Mouse (Mus musculus) MEL (cell line): ENCODE data around the gene Prdm16. TPM values are rescaled to one million over a fixed set of nuclear protein-coding genes. Genes with fewer than 3 reads are reported as not detected.

Experiments
- DNase-seq: peaks from one replicate; pipeline ENCODE4 v3.0.0; 2011; ENCODE audit warnings: low read depth, low spot score
- H3K27ac ChIP-seq: 2 replicates; pipeline ENCODE4 v1.5.1; 2012; ENCODE audit warnings: low read depth, mild to moderate bottlenecking, control low read depth, low read length, moderate library complexity; ENCODE audit not compliant: control insufficient read depth
- H3K27me3 ChIP-seq, 2 experiments: fragments of 150-350 bp in 1 of 2; sonication (generic) in 1 of 2; 2 replicates each; pipeline ENCODE4 v1.6.1; 2012; ENCODE audit warnings: low read length in 2 of 2, mild to moderate bottlenecking in 2 of 2, improper control_type of control experiment in 1 of 2, moderate library complexity in 1 of 2; ENCODE audit not compliant: insufficient read depth in 2 of 2, control insufficient read depth in 1 of 2
- H3K36me3 ChIP-seq, 2 experiments: 2 replicates each; pipeline ENCODE4 v1.6.1; 2012 to 2014; ENCODE audit warnings: low read length in 2 of 2, improper control_type of control experiment in 1 of 2, inconsistent platforms in 1 of 2, mild to moderate bottlenecking in 1 of 2; ENCODE audit not compliant: insufficient read depth in 2 of 2, control insufficient read depth in 1 of 2
- H3K4me1 ChIP-seq, 2 experiments: fragments of 150-350 bp in 1 of 2; sonication (generic) in 1 of 2; 2 replicates each; pipeline ENCODE4 v1.6.1; 2012; ENCODE audit warnings: low read length in 2 of 2, improper control_type of control experiment in 1 of 2, mild to moderate bottlenecking in 1 of 2; ENCODE audit not compliant: insufficient read depth in 2 of 2, control insufficient read depth in 1 of 2
- H3K4me3 ChIP-seq, 2 experiments: fragments of 150-350 bp in 1 of 2; sonication (generic) in 1 of 2; 2 replicates each; pipeline ENCODE4 v1.5.1; 2012; ENCODE audit warnings: low read depth in 2 of 2, low read length in 2 of 2, mild to moderate bottlenecking in 2 of 2, moderate library complexity in 2 of 2, control low read depth in 1 of 2, improper control_type of control experiment in 1 of 2; ENCODE audit not compliant: control insufficient read depth in 1 of 2, insufficient read depth in 1 of 2
- H3K79me2 ChIP-seq: 2 replicates; pipeline ENCODE4 v1.6.1; 2012; ENCODE audit warnings: mild to moderate bottlenecking, low read length, moderate library complexity; ENCODE audit not compliant: control insufficient read depth, poor library complexity, insufficient read depth
- H3K9ac ChIP-seq: 2 replicates; pipeline ENCODE4 v1.6.1; 2012; ENCODE audit warnings: low read depth, mild to moderate bottlenecking, control low read depth, low read length, moderate library complexity; ENCODE audit not compliant: control insufficient read depth, poor library complexity, severe bottlenecking
- H3K9me3 ChIP-seq: fragments of 150-350 bp; sonication (generic); replicated peaks from 2 replicates; pipeline ENCODE4 v1.6.1; 2012; ENCODE audit warnings: mild to moderate bottlenecking, low read length, improper control_type of control experiment, moderate library complexity; ENCODE audit not compliant: insufficient read depth
- BHLHE40 ChIP-seq: IDR thresholded peaks from 2 replicates; pipeline ENCODE4 v1.6.1; 2012; ENCODE audit warnings: low read depth, mild to moderate bottlenecking, inconsistent platforms, low read length, improper control_type of control experiment, borderline replicate concordance
- CHD2 ChIP-seq: IDR thresholded peaks from 2 replicates; pipeline ENCODE4 v1.6.1; 2011; ENCODE audit warnings: low read length, improper control_type of control experiment
- CTCF ChIP-seq, 3 experiments: IDR thresholded peaks in 2 of 3; conservative IDR thresholded peaks in 1 of 3; 2 replicates each; pipeline ENCODE4 v1.5.1; 2011 to 2012; ENCODE audit warnings: low read length in 3 of 3, low read depth in 2 of 3, mild to moderate bottlenecking in 2 of 3, improper control_type of control experiment in 1 of 3, inconsistent platforms in 1 of 3, mixed read lengths in 1 of 3, moderate library complexity in 1 of 3; ENCODE audit not compliant: control insufficient read depth in 1 of 3, insufficient read depth in 1 of 3, poor library complexity in 1 of 3, severe bottlenecking in 1 of 3
- E2F4 ChIP-seq: IDR thresholded peaks from 2 replicates; pipeline ENCODE4 v1.6.1; 2011; ENCODE audit warnings: low read depth, low read length, improper control_type of control experiment, borderline replicate concordance
- EP300 ChIP-seq, 2 experiments: IDR thresholded peaks; 2 replicates each; pipeline ENCODE4 v1.6.1; 2011; ENCODE audit warnings: improper control_type of control experiment in 2 of 2, low read length in 2 of 2, low read depth in 1 of 2, mild to moderate bottlenecking in 1 of 2
- ETS1 ChIP-seq: IDR thresholded peaks from 2 replicates; pipeline ENCODE4 v1.6.1; 2012; ENCODE audit warnings: low read depth, mild to moderate bottlenecking, inconsistent platforms, low read length, improper control_type of control experiment, moderate library complexity
- GABPA ChIP-seq: IDR thresholded peaks from 2 replicates; pipeline ENCODE4 v1.6.1; 2012; ENCODE audit warnings: low read depth, mild to moderate bottlenecking, inconsistent platforms, low read length, improper control_type of control experiment, moderate library complexity
- GATA1 ChIP-seq: IDR thresholded peaks from 2 replicates; pipeline ENCODE4 v1.6.1; 2011; ENCODE audit warnings: low read depth, low read length, improper control_type of control experiment
- JUND ChIP-seq: IDR thresholded peaks from 2 replicates; pipeline ENCODE4 v1.6.1; 2011; ENCODE audit warnings: low read depth, mild to moderate bottlenecking, improper control_type of control experiment, low read length
- KAT2A ChIP-seq: conservative IDR thresholded peaks from 2 replicates; pipeline ENCODE4 v1.6.1; 2012; ENCODE audit warnings: low read depth, low read length, improper control_type of control experiment, inconsistent platforms
- MAFK ChIP-seq: IDR thresholded peaks from 2 replicates; pipeline ENCODE4 v1.6.1; 2011; ENCODE audit warnings: low read depth, mild to moderate bottlenecking, low read length, improper control_type of control experiment, borderline replicate concordance
- MAZ ChIP-seq: IDR thresholded peaks from 2 replicates; pipeline ENCODE4 v1.6.1; 2012; ENCODE audit warnings: low read depth, mild to moderate bottlenecking, inconsistent platforms, low read length, improper control_type of control experiment
- MEF2A ChIP-seq: IDR thresholded peaks from 2 replicates; pipeline ENCODE4 v1.6.1; 2014; ENCODE audit warnings: low read depth, mild to moderate bottlenecking, inconsistent platforms, low read length, improper control_type of control experiment; ENCODE audit not compliant: poor library complexity, insufficient replicate concordance, severe bottlenecking; ENCODE audit errors: extremely low read depth
- MXI1 ChIP-seq: IDR thresholded peaks from 2 replicates; pipeline ENCODE4 v1.6.1; 2011; ENCODE audit warnings: mild to moderate bottlenecking, low read depth, low read length, improper control_type of control experiment
- MYB ChIP-seq: IDR thresholded peaks from 2 replicates; pipeline ENCODE4 v1.6.1; 2011; ENCODE audit warnings: mild to moderate bottlenecking, low read depth, low read length, improper control_type of control experiment
- MYC ChIP-seq: IDR thresholded peaks from 2 replicates; pipeline ENCODE4 v1.6.1; 2011; ENCODE audit warnings: low read depth, mild to moderate bottlenecking, low read length, improper control_type of control experiment, moderate library complexity
- NRF1 ChIP-seq: IDR thresholded peaks from 2 replicates; pipeline ENCODE4 v1.6.1; 2014; ENCODE audit warnings: low read depth, mild to moderate bottlenecking, inconsistent platforms, low read length, improper control_type of control experiment, moderate library complexity; ENCODE audit not compliant: poor library complexity, insufficient read depth, severe bottlenecking
- POLR2A ChIP-seq, 2 experiments: IDR thresholded peaks; 2 replicates each; pipeline ENCODE4 v1.6.1; 2011 to 2012; ENCODE audit warnings: low read length in 2 of 2, mild to moderate bottlenecking in 2 of 2, control low read depth in 1 of 2, improper control_type of control experiment in 1 of 2, low read depth in 1 of 2, moderate library complexity in 1 of 2; ENCODE audit not compliant: control insufficient read depth in 1 of 2, insufficient read depth in 1 of 2, poor library complexity in 1 of 2
- RAD21 ChIP-seq: IDR thresholded peaks from 2 replicates; pipeline ENCODE4 v1.6.1; 2011; ENCODE audit warnings: mild to moderate bottlenecking, low read depth, low read length, improper control_type of control experiment
- SIN3A ChIP-seq: IDR thresholded peaks from 2 replicates; pipeline ENCODE4 v1.6.1; 2012; ENCODE audit warnings: low read length, improper control_type of control experiment, inconsistent platforms
- TAL1 ChIP-seq: IDR thresholded peaks from 2 replicates; pipeline ENCODE4 v1.6.1; 2012; ENCODE audit warnings: mild to moderate bottlenecking, inconsistent platforms, low read length, moderate library complexity, mixed read lengths
- TCF12 ChIP-seq: IDR thresholded peaks from 2 replicates; pipeline ENCODE4 v1.6.1; 2014; ENCODE audit warnings: low read depth, mild to moderate bottlenecking, inconsistent platforms, low read length, improper control_type of control experiment, moderate library complexity
- UBTF ChIP-seq: IDR thresholded peaks from 2 replicates; pipeline ENCODE4 v1.6.1; 2012; ENCODE audit warnings: low read depth, mild to moderate bottlenecking, inconsistent platforms, low read length, improper control_type of control experiment, moderate library complexity, borderline replicate concordance; ENCODE audit not compliant: insufficient read depth
- ZKSCAN1 ChIP-seq: IDR thresholded peaks from 2 replicates; pipeline ENCODE4 v1.6.1; 2012; ENCODE audit warnings: low read depth, mild to moderate bottlenecking, inconsistent platforms, low read length, improper control_type of control experiment, moderate library complexity
- ZMIZ1 ChIP-seq: IDR thresholded peaks from 2 replicates; pipeline ENCODE4 v1.6.1; 2012; ENCODE audit warnings: low read depth, mild to moderate bottlenecking, inconsistent platforms, low read length, improper control_type of control experiment, moderate library complexity
- ZNF384 ChIP-seq: IDR thresholded peaks from 2 replicates; pipeline ENCODE4 v1.6.1; 2012; ENCODE audit warnings: low read depth, mild to moderate bottlenecking, inconsistent platforms, low read length, improper control_type of control experiment
- polyA plus RNA-seq, 2 experiments: library from polyadenylated mRNA; stranded (reverse) in 1 of 2; unstranded in 1 of 2; fragments of >175 nt in 1 of 2; fragments of >200 nt in 1 of 2; gene quantifications; 2 replicates each; pipeline versions ENCODE4 v1.2.1 to v1.2.4; 2012; ENCODE audit warnings: low replicate concordance in 2 of 2, low read depth in 1 of 2; ENCODE audit not compliant: insufficient read length in 2 of 2, insufficient read depth in 1 of 2, missing spikeins in 1 of 2
- total RNA-seq: library from RNA; depleted of rRNA; stranded (reverse); fragments of 300-350 nt; gene quantifications from 2 replicates; pipeline ENCODE4 v1.2.3, GENCODE M21; 2012

Prdm16 gene
- total and polyA plus RNA-seq, 3 experiments: not detected

DNA sequence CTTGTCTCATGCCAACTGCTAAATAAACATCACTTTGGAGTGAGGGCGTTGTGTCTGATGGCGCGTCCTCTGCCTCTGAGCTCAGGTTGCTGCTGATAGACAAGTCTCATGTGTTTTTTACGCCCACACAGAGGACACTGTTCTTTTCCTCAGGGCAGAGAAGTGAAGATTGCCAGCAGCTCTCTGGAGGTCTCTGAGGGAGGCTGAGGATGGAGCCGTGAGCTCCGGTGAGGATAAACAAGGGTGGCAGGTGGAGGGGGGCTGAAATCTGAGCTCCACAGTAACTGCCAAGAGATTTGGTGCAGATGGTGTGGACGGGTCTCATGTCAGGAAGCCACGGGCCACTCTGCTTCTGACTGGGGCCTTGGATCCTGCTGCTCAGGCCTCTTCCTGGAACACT lies 249.9 kb downstream of the Prdm16 start:
- no peak for TF ChIP-seq CHD2
- TF ChIP-seq MYC: no peak
- no peak for TF ChIP-seq ETS1
- TF ChIP-seq TAL1: no peak
- no peak for TF ChIP-seq TCF12
- TF ChIP-seq SIN3A: no peak
- no peak for TF ChIP-seq MEF2A
- no peak for TF ChIP-seq POLR2A (IDR thresholded peaks at IDR 0.05; ENCODE audit: control insufficient read depth in 1 of 2, insufficient read depth in 1 of 2, low read depth in 1 of 2, low read length in 2 of 2, poor library complexity in 1 of 2)
- TF ChIP-seq CTCF (IDR thresholded peaks at IDR 0.05 in 2 of 3, conservative IDR thresholded peaks at IDR 0.05 in 1 of 3; ENCODE audit: control insufficient read depth in 1 of 3, insufficient read depth in 1 of 3, low read depth in 2 of 3, low read length in 3 of 3, poor library complexity in 1 of 3, severe bottlenecking in 1 of 3): no peak
- TF ChIP-seq MAZ: no peak
- no peak for TF ChIP-seq NRF1
- no peak for TF ChIP-seq MYB
- no peak for TF ChIP-seq ZMIZ1
- TF ChIP-seq KAT2A: no peak
- no peak for TF ChIP-seq BHLHE40
- Histone ChIP-seq H3K79me2 (no peaks in the 10 kb centered on the region), H3K27me3 (no peaks in the 10 kb centered on the region), H3K36me3 (no peaks in the 10 kb centered on the region), H3K9me3 (no peaks in the 10 kb centered on the region), H3K4me3 (no peak overlapping the region), H3K27ac (no peak overlapping the region), H3K9ac (no peak overlapping the region), H3K4me1 (no peaks in the 10 kb centered on the region)
- no peak for DNase-seq

DNA sequence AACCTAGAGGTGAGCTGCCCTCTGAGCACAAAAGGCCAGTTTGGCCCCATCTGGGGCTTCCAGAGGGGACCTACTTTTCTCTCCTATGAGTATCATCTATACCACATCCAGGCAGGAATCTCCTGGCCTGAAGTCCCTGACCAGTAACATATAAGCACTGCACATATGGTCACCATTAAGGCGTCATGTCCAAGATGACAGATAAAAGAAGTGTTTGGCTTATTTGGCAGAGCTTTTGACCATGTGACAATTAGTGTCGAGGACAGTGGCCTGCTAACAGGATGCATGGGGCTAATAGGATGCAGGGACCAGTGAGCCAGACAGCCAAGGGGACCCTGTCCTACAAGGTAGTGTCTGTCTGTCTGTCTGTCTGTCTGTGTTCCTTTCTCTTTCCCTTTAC lies 250.8 kb downstream of the Prdm16 start:
- Histone ChIP-seq H3K9ac (no peak overlapping the region), H3K79me2 (no peaks in the 10 kb centered on the region), H3K4me1 (no peaks in the 10 kb centered on the region), H3K27ac (no peak overlapping the region), H3K4me3 (no peak overlapping the region), H3K36me3 (no peaks in the 10 kb centered on the region), H3K27me3 (no peaks in the 10 kb centered on the region), H3K9me3 (no peaks in the 10 kb centered on the region)
- TF ChIP-seq KAT2A (no peak), SIN3A (no peak), GATA1 (no peak), MAZ (no peak), MAFK (no peak), ZNF384 (no peak), E2F4 (no peak), GABPA (no peak), EP300 (IDR thresholded peaks at IDR 0.05; ENCODE audit: low read depth in 1 of 2, low read length in 2 of 2) (no peak), TAL1 (no peak), MXI1 (no peak), JUND (no peak), BHLHE40 (no peak), RAD21 (no peak), ETS1 (no peak), NRF1 (no peak), UBTF (no peak), CTCF (IDR thresholded peaks at IDR 0.05 in 2 of 3, conservative IDR thresholded peaks at IDR 0.05 in 1 of 3; ENCODE audit: control insufficient read depth in 1 of 3, insufficient read depth in 1 of 3, low read depth in 2 of 3, low read length in 3 of 3, poor library complexity in 1 of 3, severe bottlenecking in 1 of 3) (no peak), ZKSCAN1 (no peak), POLR2A (IDR thresholded peaks at IDR 0.05; ENCODE audit: control insufficient read depth in 1 of 2, insufficient read depth in 1 of 2, low read depth in 1 of 2, low read length in 2 of 2, poor library complexity in 1 of 2) (no peak)
- DNase-seq: no peak
